Mouse (Mus musculus) CH12.LX (cell line): ENCODE data around the gene Pot1b. TPM values are rescaled to one million over a fixed set of nuclear protein-coding genes. Genes with fewer than 3 reads are reported as not detected.

Experiments
- DNase-seq: peaks from one replicate; pipeline ENCODE4 v3.0.0-alpha.2; 2013; ENCODE audit errors: extremely low read depth
- H3K27ac ChIP-seq: 2 replicates; pipeline ENCODE4 v1.5.1; 2012; ENCODE audit warnings: low read depth, mild to moderate bottlenecking, control low read depth, moderate library complexity; ENCODE audit not compliant: insufficient read depth
- H3K27me3 ChIP-seq: replicated peaks from 2 replicates; pipeline ENCODE3; 2012; ENCODE audit warnings: inconsistent platforms
- H3K36me3 ChIP-seq, 2 experiments: replicated peaks in 1 of 2; 2 replicates each; pipeline versions ENCODE3 to v1.6.1; 2012; ENCODE audit warnings: inconsistent platforms in 1 of 2, low read length in 1 of 2, mild to moderate bottlenecking in 1 of 2, mixed read lengths in 1 of 2, moderate library complexity in 1 of 2; ENCODE audit not compliant: control insufficient read depth in 1 of 2, insufficient read depth in 1 of 2
- H3K4me1 ChIP-seq, 2 experiments: 2 replicates each; pipeline ENCODE4 v1.6.1; 2012; ENCODE audit warnings: inconsistent platforms in 1 of 2, moderate library complexity in 1 of 2; ENCODE audit not compliant: insufficient read depth in 2 of 2, control insufficient read depth in 1 of 2
- H3K4me2 ChIP-seq: 2 replicates; pipeline ENCODE4 v1.6.1; 2012; ENCODE audit warnings: low read depth, mild to moderate bottlenecking, control low read depth; ENCODE audit not compliant: poor library complexity, insufficient read depth, severe bottlenecking
- H3K4me3 ChIP-seq, 3 experiments: fragments of 150-350 bp in 1 of 3; sonication (generic) in 1 of 3; replicated peaks in 1 of 3; 2 replicates each; pipeline versions ENCODE3 to v1.5.1; 2011 to 2012; ENCODE audit warnings: low read depth in 2 of 3, low read length in 2 of 3, mild to moderate bottlenecking in 2 of 3, moderate library complexity in 2 of 3, control low read depth in 1 of 3, improper control_type of control experiment in 1 of 3, inconsistent platforms in 1 of 3, mixed read lengths in 1 of 3; ENCODE audit not compliant: poor library complexity in 1 of 3
- H3K79me2 ChIP-seq: replicated peaks from 2 replicates; pipeline ENCODE4 v1.6.1; 2012; ENCODE audit warnings: mild to moderate bottlenecking, moderate library complexity; ENCODE audit not compliant: control insufficient read depth, poor library complexity, insufficient read depth, severe bottlenecking; ENCODE audit errors: extremely low read depth
- H3K9ac ChIP-seq: 2 replicates; pipeline ENCODE4 v1.6.1; 2012; ENCODE audit warnings: low read depth, mild to moderate bottlenecking, control low read depth, moderate library complexity; ENCODE audit not compliant: insufficient read depth
- H3K9me3 ChIP-seq: replicated peaks from 2 replicates; pipeline ENCODE3; 2012; ENCODE audit warnings: low read length, inconsistent platforms, mixed read lengths
- BHLHE40 ChIP-seq: IDR thresholded peaks from 2 replicates; pipeline ENCODE4 v1.6.1; 2011; ENCODE audit warnings: mild to moderate bottlenecking, low read depth, low read length, improper control_type of control experiment
- CHD1 ChIP-seq: IDR thresholded peaks from 2 replicates; pipeline ENCODE4 v1.6.1; 2012; ENCODE audit warnings: low read depth, low read length, improper control_type of control experiment, inconsistent platforms
- CTCF ChIP-seq, 2 experiments: IDR thresholded peaks in 1 of 2; conservative IDR thresholded peaks in 1 of 2; 2 replicates each; pipeline ENCODE4 v1.5.1; 2011 to 2012; ENCODE audit warnings: low read depth in 2 of 2, low read length in 2 of 2, improper control_type of control experiment in 1 of 2, inconsistent platforms in 1 of 2, mild to moderate bottlenecking in 1 of 2, moderate library complexity in 1 of 2
- EP300 ChIP-seq: IDR thresholded peaks from 2 replicates; pipeline ENCODE4 v1.6.1; 2011; ENCODE audit warnings: low read length, improper control_type of control experiment
- HCFC1 ChIP-seq: IDR thresholded peaks from 2 replicates; pipeline ENCODE4 v1.6.1; 2012; ENCODE audit warnings: low read depth, mild to moderate bottlenecking, inconsistent platforms, low read length, improper control_type of control experiment
- JUN ChIP-seq: IDR thresholded peaks from 2 replicates; pipeline ENCODE4 v1.6.1; 2011; ENCODE audit warnings: low read depth, mild to moderate bottlenecking, low read length, improper control_type of control experiment, moderate library complexity; ENCODE audit not compliant: insufficient read depth
- JUND ChIP-seq: conservative IDR thresholded peaks from 2 replicates; pipeline ENCODE4 v1.6.1; 2011; ENCODE audit warnings: low read depth, low read length, improper control_type of control experiment
- MAFK ChIP-seq: IDR thresholded peaks from 2 replicates; pipeline ENCODE4 v1.6.1; 2011; ENCODE audit warnings: low read length, improper control_type of control experiment; ENCODE audit not compliant: insufficient replicate concordance
- MXI1 ChIP-seq: IDR thresholded peaks from 2 replicates; pipeline ENCODE4 v1.6.1; 2011; ENCODE audit warnings: mild to moderate bottlenecking, low read depth, low read length, improper control_type of control experiment
- MYC ChIP-seq: IDR thresholded peaks from 2 replicates; pipeline ENCODE4 v1.6.1; 2011; ENCODE audit warnings: low read depth, mild to moderate bottlenecking, improper control_type of control experiment, low read length
- NELFE ChIP-seq: IDR thresholded peaks from 2 replicates; pipeline ENCODE4 v1.6.1; 2011; ENCODE audit warnings: low read depth, low read length, improper control_type of control experiment
- NRF1 ChIP-seq: IDR thresholded peaks from 2 replicates; pipeline ENCODE4 v1.6.1; 2014; ENCODE audit warnings: low read depth, mild to moderate bottlenecking, inconsistent platforms, low read length, improper control_type of control experiment, moderate library complexity
- PAX5 ChIP-seq: IDR thresholded peaks from 2 replicates; pipeline ENCODE4 v1.6.1; 2012; ENCODE audit warnings: low read length, inconsistent platforms, mixed read lengths
- SIN3A ChIP-seq: IDR thresholded peaks from 2 replicates; pipeline ENCODE4 v1.6.1; 2012; ENCODE audit warnings: low read length, improper control_type of control experiment, inconsistent platforms
- SMC3 ChIP-seq: IDR thresholded peaks from 2 replicates; pipeline ENCODE4 v1.6.1; 2011; ENCODE audit warnings: low read depth, low read length, improper control_type of control experiment
- TBP ChIP-seq: conservative IDR thresholded peaks from 2 replicates; pipeline ENCODE4 v1.6.1; 2011; ENCODE audit warnings: low read depth, low read length, improper control_type of control experiment
- TCF12 ChIP-seq: IDR thresholded peaks from 2 replicates; pipeline ENCODE4 v1.6.1; 2014; ENCODE audit warnings: low read depth, mild to moderate bottlenecking, inconsistent platforms, low read length, improper control_type of control experiment
- UBTF ChIP-seq: IDR thresholded peaks from 2 replicates; pipeline ENCODE4 v1.6.1; 2012; ENCODE audit warnings: low read depth, mild to moderate bottlenecking, inconsistent platforms, low read length, improper control_type of control experiment, moderate library complexity
- USF2 ChIP-seq: conservative IDR thresholded peaks from 2 replicates; pipeline ENCODE4 v1.6.1; 2011; ENCODE audit warnings: low read depth, low read length, improper control_type of control experiment
- ZKSCAN1 ChIP-seq: IDR thresholded peaks from 2 replicates; pipeline ENCODE4 v1.6.1; 2012; ENCODE audit warnings: low read depth, inconsistent platforms, low read length, improper control_type of control experiment, borderline replicate concordance
- ZMIZ1 ChIP-seq: IDR thresholded peaks from 2 replicates; pipeline ENCODE4 v1.6.1; 2012; ENCODE audit warnings: low read depth, mild to moderate bottlenecking, inconsistent platforms, low read length, improper control_type of control experiment
- dilution Hi-C: fragments of 300-500 bp; cut with MboI; formaldehyde crosslinking; loops from 2 replicates; pipeline ENCODE4 v1.14.3; 2020; ENCODE audit warnings: low sequenced_read_pairs; ENCODE audit not compliant: extremely low pct_unique_long_range_greater_than_20kb, extremely low pct_ligation_motif_present
- in situ Hi-C: fragments of 300-500 bp; cut with MboI; formaldehyde crosslinking; loops from 3 replicates; pipeline ENCODE4 v1.14.3; 2019; ENCODE audit warnings: low sequenced_read_pairs, low pct_ligation_motif_present, low pct_unique_long_range_greater_than_20kb, mixed read lengths
- polyA plus RNA-seq: library from polyadenylated mRNA; unstranded; fragments of >175 nt; gene quantifications from 2 replicates; pipeline ENCODE4 v1.2.1, GENCODE M21; 2012; ENCODE audit warnings: low read depth; ENCODE audit not compliant: insufficient read length
- total RNA-seq, 2 experiments: library from RNA; depleted of rRNA; stranded (reverse); fragments of 300-350 nt in 1 of 2; fragments of >200 nt in 1 of 2; gene quantifications; 2 replicates each; pipeline ENCODE4 v1.2.3; 2012 to 2014

Pot1b gene
- total and polyA plus RNA-seq, 3 experiments = 5.9 to 8.5 (median 8.2) TPM

DNA sequence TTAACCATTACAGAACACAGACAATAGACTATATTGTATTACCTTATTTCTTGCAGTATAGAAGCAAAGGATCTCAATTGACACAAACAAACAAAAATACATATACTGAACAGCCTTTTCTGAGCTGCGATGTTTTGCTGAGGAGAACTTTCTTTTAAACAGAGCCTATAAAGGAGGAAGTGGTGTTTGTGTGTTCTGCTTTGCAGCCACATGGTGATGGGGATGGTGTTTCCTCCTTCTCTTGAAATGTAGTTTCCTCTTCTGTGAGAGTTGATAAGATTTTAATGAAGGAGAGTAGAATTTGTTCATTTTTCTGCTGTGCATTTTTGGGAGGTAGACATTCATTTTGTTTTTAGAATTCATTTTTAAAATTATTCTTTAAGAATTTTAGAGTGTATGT lies 24.2 kb upstream of the Pot1b start:
- no peaks in the 10 kb centered on the region for H3K4me1 ChIP-seq
- in situ Hi-C loops = no loop called here
- no peak overlapping the region for H3K4me3 ChIP-seq
- H3K36me3 ChIP-seq = no peaks in the 10 kb centered on the region
- dilution Hi-C loops = no loop called here
- H3K9ac ChIP-seq = no peak overlapping the region
- no peaks in the 10 kb centered on the region for H3K9me3 ChIP-seq
- TF ChIP-seq ZMIZ1 (no peak), ZKSCAN1 (no peak), MYC (no peak), TBP (no peak), EP300 (no peak), TCF12 (no peak)
- H3K4me2 ChIP-seq = no peak overlapping the region
- H3K27ac ChIP-seq = no peak overlapping the region
- H3K79me2 ChIP-seq = no peaks in the 10 kb centered on the region
- no peaks in the 10 kb centered on the region for H3K27me3 ChIP-seq
- no peak for DNase-seq

- Histone ChIP-seq H3K9ac (no peak overlapping the region), H3K4me1 (no peaks in the 10 kb centered on the region), H3K9me3 (peaks cover 2% of the 10 kb centered on the region), H3K27ac (no peak overlapping the region), H3K4me3 (no peak overlapping the region), H3K79me2 (no peaks in the 10 kb centered on the region), H3K36me3 (no peaks in the 10 kb centered on the region), H3K4me2 (no peak overlapping the region), H3K27me3 (no peaks in the 10 kb centered on the region)
- dilution Hi-C loops = no loop called here
- TF ChIP-seq MAFK = no peak
- no peak for TF ChIP-seq HCFC1
- no peak for TF ChIP-seq MXI1
- TF ChIP-seq SIN3A = no peak
- DNase-seq = no peak
- in situ Hi-C loops = no loop called here
Observed at GRCm38 (mm10) chr17:55726193-55726592, 13.8 kb upstream of the Pot1b start.

DNA sequence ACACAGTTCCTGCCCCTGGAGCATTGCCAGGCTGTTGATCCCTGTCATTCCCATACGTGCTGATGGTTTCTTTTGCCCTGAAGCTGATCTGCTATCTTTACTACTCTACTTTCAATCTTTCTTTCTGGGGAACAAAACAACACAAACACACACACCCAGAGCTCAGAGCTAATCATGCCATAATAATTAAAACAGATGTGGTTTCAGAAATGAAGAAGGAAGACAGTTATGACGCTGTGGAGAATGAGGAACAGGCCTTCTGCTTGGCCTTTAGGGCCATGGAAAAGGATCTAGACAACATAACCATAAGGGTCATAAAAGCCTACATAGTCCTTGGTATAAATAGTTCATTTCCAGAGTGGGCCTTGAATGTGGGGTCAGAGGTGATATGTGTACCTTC lies 9.8 kb upstream of the Pot1b start:
- no peaks in the 10 kb centered on the region for H3K36me3 ChIP-seq
- H3K4me3 ChIP-seq = no peak overlapping the region
- H3K27ac ChIP-seq = no peak overlapping the region
- no peaks in the 10 kb centered on the region for H3K4me1 ChIP-seq
- H3K79me2 ChIP-seq = no peaks in the 10 kb centered on the region
- no peaks in the 10 kb centered on the region for H3K27me3 ChIP-seq
- TF ChIP-seq CTCF (conservative IDR thresholded peaks at IDR 0.05 in 1 of 2, IDR thresholded peaks at IDR 0.05 in 1 of 2; ENCODE audit: low read depth in 2 of 2, low read length in 2 of 2) (no peak), JUND (no peak), CHD1 (no peak), PAX5 (no peak), SMC3 (no peak), NELFE (no peak), MXI1 (no peak), BHLHE40 (no peak), ZMIZ1 (no peak), USF2 (no peak), NRF1 (no peak), MAFK (no peak), JUN (no peak), ZKSCAN1 (no peak), UBTF (no peak), SIN3A (no peak)
- dilution Hi-C loops = no loop called here
- no peak overlapping the region for H3K9ac ChIP-seq
- DNase-seq = no peak
- no peak overlapping the region for H3K4me2 ChIP-seq
- in situ Hi-C loops = no loop called here
- peaks cover 2% of the 10 kb centered on the region for H3K9me3 ChIP-seq
